Mouse (Mus musculus) heart, postnatal 0 days (tissue): ENCODE results near the gene Trhde.

ENCODE experiments used
- CTCF ChIP-seq: IDR thresholded peaks from 2 replicates; pipeline ENCODE4 v1.5.1; 2016; ENCODE audit warnings: antibody characterized with exemption, control low read depth, low read depth
- EP300 ChIP-seq: IDR thresholded peaks from 2 replicates; pipeline ENCODE4 v1.6.1; 2016; ENCODE audit warnings: antibody characterized with exemption, low read depth

DNA sequence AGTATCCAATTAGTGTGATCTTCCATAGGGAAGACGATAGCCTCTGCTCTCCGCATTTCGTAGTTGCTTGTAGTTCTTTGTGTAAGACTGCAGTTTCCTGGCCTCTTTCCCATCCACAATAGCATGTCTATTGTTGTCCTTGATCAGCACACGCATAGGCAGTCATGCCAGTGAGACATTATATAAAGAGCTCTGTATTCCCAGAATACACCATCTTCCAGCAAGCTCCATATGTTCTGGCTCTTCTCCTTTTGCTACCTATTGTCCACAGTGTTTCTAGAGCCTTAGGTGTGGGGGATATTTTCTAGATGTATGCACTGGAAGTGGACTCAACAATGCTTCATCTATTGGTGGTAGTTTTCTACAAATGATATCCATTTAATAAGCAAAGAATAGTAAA is 313.3 kb downstream of the Trhde start:
- no peak for TF ChIP-seq EP300
- TF ChIP-seq CTCF = no peak
